Mouse (Mus musculus) mouse embryonic stem cell (cell line): ENCODE data around the gene Gm7534.
"Not testable (repeated sequence)": the region's sequence is repeated elsewhere in the genome, so short reads cannot be mapped to it uniquely, and the experiment has no call there.

ENCODE experiments used
- in situ Hi-C, 2 experiments: fragments of 300-500 bp; cut with MboI; formaldehyde crosslinking; loops; 1 replicate in 1 of 2; 3 replicates in 1 of 2; pipeline ENCODE4 v1.14.3; 2019 to 2020; ENCODE audit warnings: low sequenced_read_pairs in 2 of 2, low pct_unique_long_range_greater_than_20kb in 1 of 2, mixed read lengths in 1 of 2; ENCODE audit not compliant: unreplicated experiment in 1 of 2

Gene Gm7534

GRCm38 (mm10) chr4:134155531-134155930, 47.3 kb downstream of the Gm7534 start:
- in situ Hi-C loops, result no loop called here

GRCm38 (mm10) chr4:134154354-134154753, 48.5 kb downstream of the Gm7534 start:
- in situ Hi-C loops, result no loop called here

GRCm38 (mm10) chr4:134153656-134154055, 49.1 kb downstream of the Gm7534 start:
- in situ Hi-C loops, result no loop called here

DNA sequence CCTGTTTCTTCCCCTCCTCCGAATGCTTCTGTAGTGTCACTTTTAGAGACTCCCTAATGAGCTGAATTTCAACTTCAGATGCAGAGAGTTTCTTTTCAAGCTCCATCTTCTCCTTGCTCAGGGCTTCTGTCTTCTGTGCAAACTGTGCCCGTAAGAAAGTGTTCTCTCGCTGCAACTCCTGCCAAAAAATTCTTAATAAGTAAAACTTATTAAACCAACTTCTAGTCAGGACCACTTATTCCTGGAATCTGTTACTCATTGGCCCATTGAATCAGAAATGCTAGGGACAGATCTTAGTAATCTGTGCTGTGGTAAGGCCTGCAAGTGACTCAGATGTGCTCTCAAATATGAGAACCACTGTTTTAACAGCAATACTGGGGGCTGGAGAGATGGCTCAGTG, 50.7 kb downstream of the Gm7534 start:
- in situ Hi-C loops, result no loop called here

DNA sequence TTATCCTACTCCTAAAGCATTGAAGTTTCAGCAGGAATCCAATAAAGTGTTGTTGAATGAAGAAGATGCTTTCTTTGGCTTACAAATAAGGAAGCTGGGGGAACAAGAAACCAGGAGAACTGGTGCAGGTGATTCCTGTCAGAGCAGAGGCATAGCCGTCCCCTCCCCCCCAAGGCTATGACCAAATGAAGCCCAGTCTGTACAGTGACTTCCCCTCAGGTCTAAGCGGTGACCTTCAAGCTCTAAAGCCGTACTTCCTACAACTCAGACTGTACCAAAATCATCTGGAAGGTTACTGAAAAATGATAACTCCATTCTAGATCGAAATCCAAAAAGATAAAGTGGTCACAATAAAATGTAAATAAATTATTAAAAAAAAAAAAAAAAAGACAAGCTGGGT, 53.4 kb downstream of the Gm7534 start:
- in situ Hi-C loops, result no loop called here

GRCm38 (mm10) chr4:134144297-134144696, 58.5 kb downstream of the Gm7534 start:
- in situ Hi-C loops, result not testable (repeated sequence)
